Comparison of ENCODE assay signal across 13 mouse cellular contexts in genomic region chr3:94782936-94783335, GRCm38 (mm10). TPM values are rescaled to one million over a fixed set of nuclear protein-coding genes. Genes with fewer than 3 reads are reported as not detected.
A peak's percentile ranks its signal among the peaks of the same experiment; 100 is the strongest.
DNase-seq lines count a peak whose midpoint lies in the region; ATAC-seq and TF ChIP-seq lines count a peak whose summit lies in the region.
"Had no signal": no experiment of that assay in that cellular context is flagged by ENCODE, and none has a peak within 500 bp of the region (broad histone marks: within the 10 kb centered on the region; RNA-seq: fewer than 3 reads in every experiment).

No protein-coding gene starts in this region.

- WGBS in liver, adult 2 months = 17% methylated on average over 4 of the region's 4 CpGs
- WGBS in kidney, embryonic 15.5 days = 61% methylated on average over 4 of the region's 4 CpGs
- WGBS in small intestine, adult 2 months = 18% methylated on average over 4 of the region's 4 CpGs

- peak overlapping the region; percentile 36 for H3K4me2 ChIP-seq in kidney, embryonic 15.5 days
- H3K4me2 ChIP-seq: hindbrain, embryonic 14.5 days; limb, embryonic 15.5 days had no signal

- H3K9ac ChIP-seq in liver, adult 2 months (ENCODE audit: low read depth, low read length) = peak overlapping the region; percentile 41
- H3K9ac ChIP-seq in ES-E14 (ENCODE audit: insufficient read depth, low read depth, low read length, poor library complexity, severe bottlenecking) = 0 out of 2 replicates have a peak overlapping the region, but pooled peaks have one; percentile 15
- H3K9ac ChIP-seq in kidney, embryonic 15.5 days = no peak overlapping the region
- H3K9ac ChIP-seq: hindbrain, embryonic 14.5 days; limb, embryonic 15.5 days had no signal

- in situ Hi-C loops in ES-E14 (cut with MboI; ENCODE audit: low sequenced_read_pairs in 2 of 2, unreplicated experiment in 2 of 2) = no loop called here

- H3K36me3 ChIP-seq in liver, adult 2 months (ENCODE audit: control insufficient read depth, insufficient read depth, low read length) = peaks cover 8% of the 10 kb centered on the region
- peaks cover 3% of the 10 kb centered on the region; the same call in 1 of the 2 replicates for H3K36me3 ChIP-seq in ES-E14 (ENCODE audit: control insufficient read depth, insufficient read depth, low read length, poor library complexity, severe bottlenecking)
- no peaks in the 10 kb centered on the region for H3K36me3 ChIP-seq in kidney, embryonic 15.5 days
- H3K36me3 ChIP-seq in small intestine, adult 2 months (ENCODE audit: control insufficient read depth, insufficient read depth, low read length) = peaks cover 18% of the 10 kb centered on the region
- H3K36me3 ChIP-seq: limb, embryonic 15.5 days had no signal

- no peak for TF ChIP-seq CTCF in liver, adult 2 months (IDR thresholded peaks at IDR 0.05; ENCODE audit: low read depth, low read length)
- no peak for TF ChIP-seq CTCF in small intestine, adult 2 months (IDR thresholded peaks at IDR 0.05; ENCODE audit: extremely low read depth, insufficient read length, insufficient replicate concordance, low read depth, low read length)

- ATAC-seq in kidney, embryonic 15.5 days (replicated peaks; ENCODE audit: low FRiP score) = no peak
- ATAC-seq: forebrain, embryonic 14.5 days had no signal

- peaks cover 22% of the 10 kb centered on the region for H3K4me1 ChIP-seq in liver, adult 2 months (ENCODE audit: control insufficient read depth, insufficient read depth, low read length)
- peaks cover 2 to 26% of the 10 kb centered on the region in 2 experiments for H3K4me1 ChIP-seq in ES-E14 (ENCODE audit: control insufficient read depth in 2 of 2, insufficient read depth in 2 of 2, low read length in 2 of 2, poor library complexity in 1 of 2)
- H3K4me1 ChIP-seq in kidney, embryonic 15.5 days = peaks cover 35% of the 10 kb centered on the region
- peaks cover 15% of the 10 kb centered on the region for H3K4me1 ChIP-seq in small intestine, adult 2 months (ENCODE audit: control insufficient read depth, insufficient read depth, insufficient read length, low read length)

- H3K27ac ChIP-seq in liver, adult 2 months (replicated peaks; ENCODE audit: insufficient read depth, low read depth, low read length) = peak overlapping the region; percentile 97
- no peak overlapping the region for H3K27ac ChIP-seq in ES-E14 (ENCODE audit: insufficient read depth, low read depth, low read length, poor library complexity, severe bottlenecking)
- peak overlapping the region; percentile 90 for H3K27ac ChIP-seq in kidney, embryonic 15.5 days
- H3K27ac ChIP-seq in small intestine, adult 2 months (ENCODE audit: insufficient read depth, low read depth, low read length) = peak overlapping the region; percentile 100
- H3K27ac ChIP-seq: hindbrain, embryonic 14.5 days; limb, embryonic 15.5 days had no signal

- peaks cover 7% of the 10 kb centered on the region; the same call in 1 of the 2 replicates for H3K79me2 ChIP-seq in liver, adult 2 months (ENCODE audit: control insufficient read depth, insufficient read depth, low read length)

- H3K27me3 ChIP-seq in liver, adult 2 months (ENCODE audit: control insufficient read depth, insufficient read depth, low read length) = no peaks in the 10 kb centered on the region
- H3K27me3 ChIP-seq in kidney, embryonic 15.5 days = peaks cover 7% of the 10 kb centered on the region; the same call in 1 of the 2 replicates
- H3K27me3 ChIP-seq in small intestine, adult 2 months (ENCODE audit: control insufficient read depth, insufficient read depth, low read length) = no peaks in the 10 kb centered on the region
- H3K27me3 ChIP-seq: limb, embryonic 15.5 days had no signal

- H3K4me3 ChIP-seq in liver, adult 2 months (ENCODE audit: insufficient read depth, low read depth, low read length) = no peak overlapping the region; the same call in 1 of the 2 replicates
- no peak overlapping the region for H3K4me3 ChIP-seq in ES-E14 (ENCODE audit: insufficient read depth in 1 of 2, low read depth in 1 of 2, low read length in 2 of 2, poor library complexity in 1 of 2, severe bottlenecking in 1 of 2)
- H3K4me3 ChIP-seq in kidney, embryonic 15.5 days (replicated peaks) = no peak overlapping the region
- H3K4me3 ChIP-seq in small intestine, adult 2 months (ENCODE audit: low read depth, low read length) = peak overlapping the region; percentile 49
- H3K4me3 ChIP-seq: limb, embryonic 15.5 days had no signal

- no peak for TF ChIP-seq POLR2A in liver, adult 2 months (IDR thresholded peaks at IDR 0.05; ENCODE audit: extremely low read depth, insufficient read depth, low read length)
- TF ChIP-seq POLR2A in small intestine, adult 2 months (IDR thresholded peaks at IDR 0.05; ENCODE audit: low read depth, low read length) = no peak; the same call in 1 of the 2 replicates

- no peaks in the 10 kb centered on the region for H3K9me3 ChIP-seq in ES-E14 (ENCODE audit: control insufficient read depth, insufficient read depth, low read depth, low read length)
- no peaks in the 10 kb centered on the region for H3K9me3 ChIP-seq in kidney, embryonic 15.5 days (replicated peaks)
- H3K9me3 ChIP-seq: limb, embryonic 15.5 days had no signal

- DNase-seq in liver, adult 2 months (ENCODE audit: extremely low read depth, low read depth, low spot score) = peak; percentile 81
- DNase-seq in liver = no peak
- no peak for DNase-seq in ES-E14 (ENCODE audit: low read depth, low spot score)
- no peak for DNase-seq in ovary, postnatal 10 days (ENCODE audit: low spot score)
- no peak for DNase-seq in B cell, adult 2 months
- DNase-seq: adrenal gland, adult 8-10 months; gastrocnemius, postnatal 25 days; thymus, adult 2 months had no signal

TF ChIP-seq in ES-E14, 5 proteins besides CTCF, POLR2A, EP300 and RAD21:
- TF ChIP-seq HCFC1 (IDR thresholded peaks at IDR 0.05; ENCODE audit: borderline replicate concordance, insufficient read depth, low read length) = no peak
- TF ChIP-seq CHD2 (IDR thresholded peaks at IDR 0.05; ENCODE audit: low read depth, low read length) = no peak
- TF ChIP-seq ZNF384 (IDR thresholded peaks at IDR 0.05; ENCODE audit: low read depth, low read length) = no peak
- no peak for TF ChIP-seq MAFK (IDR thresholded peaks at IDR 0.05; ENCODE audit: insufficient read depth, low read depth, low read length)
- no peak for TF ChIP-seq ZC3H11A (IDR thresholded peaks at IDR 0.05; ENCODE audit: borderline replicate concordance, low read depth, low read length)
TF ChIP-seq in ES-E14: peak in this region for 0.

RNA-seq across cellular contexts. Expression of gene Cgn, which starts 3.4 kb away (rescaled TPM):
- 7.6 and 9.2 TPM in 2 replicates for total RNA-seq in liver, adult 2 months (2014; rRNA removed)
- polyA plus RNA-seq in liver, adult 2 months (2012; rRNA removed) = 7.3 and 7.4 TPM in 2 replicates
- total RNA-seq in ES-E14 (2012; rRNA removed) = 28.8 and 47.1 TPM in 2 replicates
- polyA plus RNA-seq in kidney, embryonic 15.5 days (2015; fragmentation: Nextera tagmentation; extraction: Ambion mirVana) = 17.0 and 18.3 TPM in 2 replicates
- polyA plus RNA-seq in small intestine, adult 2 months (2012; rRNA removed) = 12.6 and 31.3 TPM in 2 replicates
- total RNA-seq: gastrocnemius, postnatal 25 days had no signal

RNA-seq across cellular contexts. Expression of gene Pogz, which starts 54.4 kb away (rescaled TPM):
- total RNA-seq in liver, adult 2 months (2014; rRNA removed) = 6.3 and 6.8 TPM in 2 replicates
- 6.4 and 9.9 TPM in 2 replicates for polyA plus RNA-seq in liver, adult 2 months (2012; rRNA removed)
- 26.6 and 27.1 TPM in 2 replicates for total RNA-seq in ES-E14 (2012; rRNA removed)
- 17.4 and 18.8 TPM in 2 replicates for polyA plus RNA-seq in kidney, embryonic 15.5 days (2015; fragmentation: Nextera tagmentation; extraction: Ambion mirVana)
- 6.1 and 8.0 TPM in 2 replicates for polyA plus RNA-seq in small intestine, adult 2 months (2012; rRNA removed)
